Mouse (Mus musculus): Measurements from ENCODE around the gene Gadd45b. TPM values are rescaled to one million over a fixed set of nuclear protein-coding genes. Genes with fewer than 3 reads are reported as not detected.

Gadd45b gene
- 31.8 and 52.6 TPM in 2 replicates for polyA plus RNA-seq (2012; rRNA removed; ENCODE audit: low replicate concordance)

DNA sequence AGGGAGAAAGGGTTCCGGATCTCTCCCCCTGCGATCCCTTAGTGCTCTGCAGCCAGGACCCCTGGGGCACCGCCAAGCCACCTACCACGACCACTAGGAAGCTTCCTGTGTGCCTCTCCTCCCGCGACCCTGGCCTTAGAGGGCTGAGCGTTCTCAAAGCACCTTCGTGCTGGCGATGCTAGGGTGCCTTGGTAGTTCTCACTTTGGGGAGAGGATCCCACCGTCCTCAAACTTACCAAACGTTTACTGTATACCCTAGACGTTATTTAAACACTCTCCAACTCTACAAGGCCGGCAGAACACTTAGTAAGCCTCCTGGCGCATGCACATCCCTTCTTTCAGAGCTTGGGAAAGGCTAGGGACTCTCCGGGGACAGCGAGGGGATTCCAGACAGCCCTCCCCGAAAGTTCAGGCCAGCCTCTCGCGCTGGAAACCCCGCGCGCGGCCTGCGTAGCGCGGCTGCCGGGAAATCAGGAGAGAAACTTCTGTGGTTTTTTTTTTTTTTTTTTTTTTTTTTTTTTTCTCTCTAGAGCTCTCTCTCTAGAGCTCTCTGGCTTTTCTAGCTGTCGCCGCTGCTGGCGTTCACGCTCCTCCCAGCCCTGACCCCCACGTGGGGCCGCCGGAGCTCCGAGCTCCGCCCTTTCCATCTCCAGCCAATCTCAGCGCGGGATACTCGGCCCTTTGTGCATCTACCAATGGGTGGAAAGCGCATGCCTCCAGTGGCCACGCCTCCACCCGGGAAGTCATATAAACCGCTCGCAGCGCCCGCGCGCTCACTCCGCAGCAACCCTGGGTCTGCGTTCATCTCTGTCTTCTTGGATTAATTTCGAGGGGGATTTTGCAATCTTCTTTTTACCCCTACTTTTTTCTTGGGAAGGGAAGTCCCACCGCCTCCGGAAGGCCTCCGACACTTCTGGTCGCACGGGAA lies at the start of gene Gadd45b:
TSS of gene Gadd45b (plus strand) at position 775 of the 928 bp plus-strand sequence.

GRCm38 (mm10) chr10:80900318-80901247 lies 29.3 kb upstream of the Gadd45b start, which contains the start of gene Timm13:
Timm13 (minus strand) TSS chr10:80900969.

DNA sequence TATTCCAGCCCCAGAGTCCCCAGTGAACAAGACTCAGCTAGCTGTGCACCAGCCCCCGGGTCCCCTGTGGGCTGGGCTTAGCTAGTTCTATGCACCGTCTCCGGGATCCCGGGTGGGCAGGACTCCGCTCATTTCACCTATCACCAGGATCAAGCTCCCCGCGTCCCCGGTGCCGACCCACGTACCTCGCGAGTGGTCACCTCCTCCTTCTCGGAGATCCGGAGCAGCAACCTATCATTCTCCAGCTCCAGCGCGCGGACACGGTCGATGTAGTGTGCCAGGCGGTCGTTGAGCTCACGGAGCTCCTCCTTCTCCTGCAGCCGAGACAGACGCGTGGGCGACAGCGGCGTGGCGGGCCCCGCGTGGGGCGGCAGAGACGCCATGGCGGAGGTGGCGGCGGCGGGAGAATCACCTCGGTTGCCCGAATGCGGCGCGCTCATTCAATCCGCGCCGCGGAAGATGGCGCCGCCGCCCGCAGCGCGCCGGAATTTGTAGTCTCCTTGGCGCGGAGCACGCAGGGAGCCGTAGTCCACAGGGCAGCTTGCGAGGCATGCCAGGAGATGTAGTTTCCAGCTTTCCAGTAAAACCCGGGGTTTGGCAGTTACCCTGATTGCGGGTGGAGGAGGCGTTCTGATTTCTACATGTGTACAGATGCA lies 12.0 kb upstream of the Gadd45b start, which contains the start of gene Lmnb2:
TSS of gene Lmnb2 (minus strand) at position 467 of the 656 bp plus-strand sequence.

Other genes starting within 250 kb of the Gadd45b start
- gene Mob3a, start 228.1 kb upstream of the Gadd45b start, polyA plus RNA-seq (2012; rRNA removed; ENCODE audit: low replicate concordance): 80.9 and 125 TPM in 2 replicates
- 46.0 and 58.0 TPM in 2 replicates for gene Izumo4, start 227.9 kb upstream of the Gadd45b start, polyA plus RNA-seq (2012; rRNA removed; ENCODE audit: low replicate concordance)
- gene Ap3d1, start 187.8 kb upstream of the Gadd45b start, polyA plus RNA-seq (2012; rRNA removed; ENCODE audit: low replicate concordance): 127 and 144 TPM in 2 replicates
- gene Dot1l, start 174.9 kb upstream of the Gadd45b start, polyA plus RNA-seq (2012; rRNA removed; ENCODE audit: low replicate concordance): 18.6 and 59.0 TPM in 2 replicates
- 28.5 and 70.7 TPM in 2 replicates for gene Sf3a2, start 131.9 kb upstream of the Gadd45b start, polyA plus RNA-seq (2012; rRNA removed; ENCODE audit: low replicate concordance)
- 48.7 and 79.2 TPM in 2 replicates for gene Plekhj1, start 131.4 kb upstream of the Gadd45b start, polyA plus RNA-seq (2012; rRNA removed; ENCODE audit: low replicate concordance)
- gene Amh, start 124.8 kb upstream of the Gadd45b start, polyA plus RNA-seq (2012; rRNA removed; ENCODE audit: low replicate concordance): 0.47 and 3.1 TPM in 2 replicates
- gene Jsrp1, start 116.6 kb upstream of the Gadd45b start, polyA plus RNA-seq (2012; rRNA removed; ENCODE audit: low replicate concordance): 0.38 and 44.2 TPM in 2 replicates
- 1,126 and 1,128 TPM in 2 replicates for gene Oaz1, start 103.4 kb upstream of the Gadd45b start, polyA plus RNA-seq (2012; rRNA removed; ENCODE audit: low replicate concordance)
- gene Lingo3, start 86.0 kb upstream of the Gadd45b start, polyA plus RNA-seq (2012; rRNA removed; ENCODE audit: low replicate concordance): 3.3 TPM in 1 of 2 replicates, not detected in the other
- 89.6 and 111 TPM in 2 replicates for gene Lsm7, start 74.9 kb upstream of the Gadd45b start, polyA plus RNA-seq (2012; rRNA removed; ENCODE audit: low replicate concordance)
- 96.5 and 123 TPM in 2 replicates for gene Sppl2b, start 74.8 kb upstream of the Gadd45b start, polyA plus RNA-seq (2012; rRNA removed; ENCODE audit: low replicate concordance)
- 0.13 and 0.14 TPM in 2 replicates for gene Tmprss9, start 58.2 kb upstream of the Gadd45b start, polyA plus RNA-seq (2012; rRNA removed; ENCODE audit: low replicate concordance)
- 202 and 257 TPM in 2 replicates for gene Timm13, start 29.1 kb upstream of the Gadd45b start, polyA plus RNA-seq (2012; rRNA removed; ENCODE audit: low replicate concordance)
- 11.2 and 14.6 TPM in 2 replicates for gene Lmnb2, start 11.8 kb upstream of the Gadd45b start, polyA plus RNA-seq (2012; rRNA removed; ENCODE audit: low replicate concordance)
- 6.4 and 7.3 TPM in 2 replicates for gene Gng7, start 84.9 kb downstream of the Gadd45b start, polyA plus RNA-seq (2012; rRNA removed; ENCODE audit: low replicate concordance)
- gene Diras1, start 95.6 kb downstream of the Gadd45b start, polyA plus RNA-seq (2012; rRNA removed; ENCODE audit: low replicate concordance): 0.09 and 0.27 TPM in 2 replicates
- gene Slc39a3, start 107.4 kb downstream of the Gadd45b start, polyA plus RNA-seq (2012; rRNA removed; ENCODE audit: low replicate concordance): 36.6 and 42.0 TPM in 2 replicates
- gene Sgta, start 130.1 kb downstream of the Gadd45b start, polyA plus RNA-seq (2012; rRNA removed; ENCODE audit: low replicate concordance): 313 and 371 TPM in 2 replicates
- 30.9 and 38.7 TPM in 2 replicates for gene Thop1, start 140.0 kb downstream of the Gadd45b start, polyA plus RNA-seq (2012; rRNA removed; ENCODE audit: low replicate concordance)
- gene Creb3l3, start 168.8 kb downstream of the Gadd45b start, polyA plus RNA-seq (2012; rRNA removed; ENCODE audit: low replicate concordance): 2.5 TPM in 2 replicates
- gene Map2k2, start 175.8 kb downstream of the Gadd45b start, polyA plus RNA-seq (2012; rRNA removed; ENCODE audit: low replicate concordance): 152 and 291 TPM in 2 replicates
- gene Zbtb7a, start 205.1 kb downstream of the Gadd45b start, polyA plus RNA-seq (2012; rRNA removed; ENCODE audit: low replicate concordance): 45.5 and 121 TPM in 2 replicates
- 36.6 and 47.6 TPM in 2 replicates for gene Pias4, start 237.8 kb downstream of the Gadd45b start, polyA plus RNA-seq (2012; rRNA removed; ENCODE audit: low replicate concordance)
- 1,357 and 1,920 TPM in 2 replicates for gene Eef2, start 246.6 kb downstream of the Gadd45b start, polyA plus RNA-seq (2012; rRNA removed; ENCODE audit: low replicate concordance)